Mouse (Mus musculus) mesoderm, embryonic 11.5 days (tissue): ENCODE data around the gene Mef2c.

Source experiments
- DNase-seq: peaks from one replicate; pipeline ENCODE4 v3.0.0-alpha.2; 2012; ENCODE audit warnings: low read depth, low spot score

Gene Mef2c

DNA sequence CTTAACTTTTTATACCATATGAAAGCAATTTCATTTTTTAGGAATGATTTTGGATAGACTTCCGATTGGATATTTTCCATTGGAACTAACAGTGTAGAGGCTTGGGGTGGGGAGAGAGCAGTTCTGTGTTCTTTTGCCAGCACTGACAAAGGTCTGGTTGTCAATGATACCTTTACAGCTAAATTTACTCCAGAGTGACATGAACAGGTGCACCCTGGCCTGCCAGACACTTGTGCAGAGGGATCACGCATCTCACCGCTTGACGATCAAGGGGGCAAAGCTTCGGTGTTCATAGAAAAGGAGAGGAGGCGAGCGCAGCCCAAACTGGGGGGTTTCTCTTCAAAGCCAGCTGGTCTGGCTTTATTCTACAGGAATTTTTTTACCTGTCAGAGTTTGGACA, at the start of gene Mef2c:
Gene Mef2c, plus strand, starts transcription at position 116 of the 400 bp plus-strand sequence.
- DNase-seq = peak; percentile 12

DNA sequence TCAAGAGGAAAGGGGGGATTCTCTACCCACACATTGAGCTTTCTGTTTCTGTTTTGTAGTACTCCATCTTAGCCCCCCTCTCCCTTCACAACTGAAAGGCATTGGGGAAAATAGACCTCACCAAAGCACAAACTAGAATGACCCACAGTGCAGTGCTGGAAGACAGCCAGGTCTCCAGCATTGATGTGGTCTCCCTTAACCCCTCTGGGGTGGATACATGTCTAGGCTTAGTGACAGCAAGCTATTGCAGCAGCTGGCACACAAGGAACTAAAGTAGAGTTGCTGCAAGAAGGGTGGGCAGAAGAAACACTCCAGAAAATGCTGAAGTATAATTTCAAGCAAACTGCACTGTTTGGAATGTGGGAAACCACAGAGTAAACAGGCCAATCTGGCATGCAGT, 45.1 kb upstream of the Mef2c start:
- no peak for DNase-seq

DNA sequence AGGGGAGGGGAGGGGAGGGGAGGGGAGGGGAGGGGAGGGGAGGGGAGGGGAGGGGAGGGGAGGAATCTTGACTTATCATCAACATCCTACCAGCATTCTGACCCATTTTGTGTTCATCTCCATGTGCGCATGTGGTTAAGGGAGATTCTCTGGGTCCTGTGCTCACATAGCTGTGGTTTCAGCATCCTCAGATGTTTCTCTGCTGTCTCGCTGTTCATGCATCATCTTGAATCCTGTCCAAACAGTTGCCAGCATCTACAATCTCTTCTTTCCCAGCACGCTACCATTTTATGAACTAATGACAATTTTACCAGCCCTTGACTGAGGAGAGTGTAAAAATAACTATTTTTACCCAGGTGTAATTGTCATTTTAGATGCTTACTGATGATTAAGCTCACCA, 44.2 kb upstream of the Mef2c start:
- DNase-seq = no peak

DNA sequence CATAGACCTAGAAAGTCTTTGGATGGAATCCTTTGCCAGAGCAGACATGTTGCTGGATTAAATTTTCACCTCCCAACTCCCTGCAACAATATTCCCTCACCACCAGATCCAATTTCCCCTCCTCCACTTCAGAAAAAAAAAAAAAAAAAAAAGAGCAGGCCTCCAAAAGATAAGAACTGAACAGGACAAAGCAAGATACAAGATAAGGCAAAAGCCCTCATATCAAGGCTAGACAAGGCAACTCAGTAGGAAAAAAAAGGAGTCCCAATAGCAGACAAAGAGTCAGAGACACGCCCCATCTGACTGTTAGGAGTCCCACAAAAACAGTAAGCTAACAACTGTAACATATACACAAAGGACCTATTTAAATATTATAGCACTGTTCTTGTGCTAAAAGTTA, 43.2 kb upstream of the Mef2c start:
- no peak for DNase-seq

DNA sequence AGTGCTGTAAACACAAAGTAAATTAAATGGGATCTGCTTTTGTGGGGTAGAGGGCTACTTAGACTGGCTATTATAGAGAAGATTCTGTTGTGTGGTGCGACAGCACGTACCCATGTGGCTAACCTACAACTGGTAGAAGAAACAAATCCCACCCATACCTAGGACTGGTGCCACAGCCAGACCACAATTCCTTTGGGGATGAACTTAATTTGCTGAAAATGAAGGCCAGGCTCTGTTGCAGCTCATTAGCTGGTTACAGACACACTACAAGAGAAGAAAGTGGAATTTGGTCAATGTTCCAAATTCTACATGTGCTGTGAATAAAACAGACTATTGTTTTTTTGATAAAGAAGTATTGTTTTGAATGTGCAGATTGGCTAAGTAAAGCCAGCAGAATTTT, 42.3 kb upstream of the Mef2c start:
- no peak for DNase-seq

DNA sequence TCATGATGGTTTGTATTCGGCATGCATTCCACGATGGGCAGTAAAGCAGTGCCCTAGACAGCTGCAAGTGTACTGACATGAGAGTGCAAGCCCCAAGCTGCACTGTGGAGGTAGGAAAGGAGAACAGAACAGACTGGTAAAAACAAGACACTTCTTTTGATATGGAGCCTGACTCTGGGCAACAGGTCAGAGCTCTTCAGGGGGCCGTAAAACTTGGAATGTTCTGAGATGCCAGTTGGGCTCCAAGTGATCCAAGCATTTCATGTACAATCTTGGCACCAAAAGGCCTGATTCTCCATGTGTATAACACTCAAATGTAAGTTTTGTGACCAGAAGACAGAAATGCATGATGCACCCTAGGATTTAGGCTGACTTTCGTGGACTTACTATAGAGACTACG, 37.1 kb upstream of the Mef2c start:
- no peak for DNase-seq

DNA sequence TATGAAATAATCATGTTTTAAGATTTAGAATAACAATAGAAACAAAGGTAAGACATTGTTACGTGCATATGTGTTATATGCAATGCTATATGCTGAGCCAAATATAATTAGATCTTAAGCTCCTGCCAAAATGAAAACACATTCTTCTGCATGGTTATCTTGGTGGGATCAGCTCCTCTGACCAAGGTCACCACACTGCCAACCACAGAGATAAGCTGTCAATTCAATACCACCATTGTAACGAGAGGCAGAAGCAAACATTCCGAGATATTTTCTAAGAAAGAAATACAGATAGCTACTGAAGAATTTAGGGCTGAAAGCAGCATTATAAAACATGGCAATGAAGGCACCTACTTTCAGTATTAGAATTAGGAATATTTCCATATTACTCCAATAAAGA, 35.0 kb upstream of the Mef2c start:
- DNase-seq = no peak

DNA sequence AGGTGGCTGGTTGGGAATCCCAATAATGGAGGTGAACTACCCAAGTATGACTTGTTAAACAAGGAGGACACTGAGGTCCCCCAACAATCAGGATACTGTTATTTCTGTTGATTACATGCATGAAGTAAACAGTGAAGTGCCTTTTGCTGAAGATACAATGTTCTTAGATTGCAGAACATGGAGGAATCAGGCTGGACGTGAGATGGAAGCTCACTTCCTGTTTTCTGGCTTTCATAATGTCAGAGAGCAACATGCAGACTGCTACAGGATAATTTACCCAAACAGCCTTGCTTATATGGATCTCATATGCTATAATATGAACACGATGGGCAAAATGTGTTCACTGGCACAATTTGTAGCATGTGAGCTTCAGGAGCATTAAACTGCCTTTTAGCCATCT, 30.1 kb upstream of the Mef2c start:
- no peak for DNase-seq

DNA sequence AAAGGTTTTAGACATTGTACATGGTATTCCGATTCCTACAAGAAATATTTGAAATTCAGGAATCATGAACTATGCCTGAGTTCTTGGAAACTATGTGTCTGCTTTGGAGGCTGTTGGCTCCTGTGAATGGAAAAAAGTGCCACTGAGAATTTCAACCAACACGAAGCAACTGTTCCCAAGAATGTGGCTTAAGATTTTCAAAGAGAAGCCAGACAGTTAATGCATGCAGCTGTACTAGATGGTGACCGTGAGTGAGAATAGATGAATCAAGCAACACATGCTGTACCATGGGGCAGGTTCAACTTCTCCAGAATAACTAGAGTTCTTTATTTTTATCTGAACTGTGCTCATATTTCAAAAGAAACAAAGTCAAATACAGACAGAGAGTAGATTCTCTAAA, 23.4 kb upstream of the Mef2c start:
- no peak for DNase-seq

DNA sequence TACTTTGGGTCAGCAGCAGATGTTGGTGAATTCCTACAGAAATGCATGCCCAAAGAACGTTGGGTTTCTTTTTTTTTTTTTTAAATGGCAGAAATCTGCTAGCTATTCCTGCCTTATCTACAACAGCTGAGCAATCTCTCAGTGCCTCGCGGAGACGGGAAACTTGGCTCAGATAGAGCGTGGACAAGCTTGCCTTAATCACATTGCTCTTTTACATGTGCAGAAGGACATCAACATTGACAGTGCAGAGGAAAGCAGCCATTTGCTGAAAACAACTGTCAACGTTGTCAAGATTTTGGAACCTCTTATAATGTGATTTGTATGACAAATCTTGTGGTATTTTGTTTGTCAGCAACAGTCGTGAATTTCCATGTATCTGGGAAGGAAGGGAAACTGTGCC, 22.5 kb upstream of the Mef2c start:
- DNase-seq = no peak

DNA sequence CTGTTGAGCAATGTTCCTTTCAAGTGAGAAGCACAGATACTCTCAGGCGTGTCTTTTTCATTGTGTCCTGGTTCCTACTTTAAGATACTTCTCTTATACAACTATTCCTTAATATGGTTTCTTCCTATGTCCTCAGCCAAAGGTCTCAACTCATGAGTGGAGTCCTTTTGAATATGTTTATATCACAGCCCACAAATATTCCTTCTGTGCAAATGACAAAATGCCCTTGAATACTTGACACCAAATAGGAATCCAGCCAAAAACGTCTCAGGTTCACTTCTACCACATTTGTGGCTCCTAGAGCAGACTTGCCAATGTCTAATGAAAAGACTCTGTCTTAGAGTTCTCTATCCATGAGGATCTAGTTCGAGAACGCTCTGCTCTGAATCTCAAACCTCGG, 21.7 kb upstream of the Mef2c start:
- DNase-seq = no peak

DNA sequence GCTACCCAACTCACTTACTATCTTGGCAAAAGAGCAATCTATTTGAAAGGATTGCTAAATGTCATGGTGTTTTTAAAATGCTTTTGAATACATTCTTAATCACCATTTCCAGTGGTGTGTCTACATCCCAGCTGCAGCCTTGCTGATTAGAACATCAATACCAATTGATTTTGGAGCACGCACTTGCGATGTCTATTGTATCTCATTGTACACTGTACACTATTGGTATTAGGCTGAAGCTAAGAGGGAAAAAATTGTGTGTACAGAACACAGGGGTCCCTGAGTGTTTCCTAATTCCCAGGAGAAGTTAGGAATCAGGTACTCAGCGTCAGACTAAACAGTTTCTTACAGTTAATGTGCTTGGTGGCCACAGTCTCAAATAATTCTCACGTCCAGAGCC, 19.6 kb upstream of the Mef2c start:
- DNase-seq = no peak

DNA sequence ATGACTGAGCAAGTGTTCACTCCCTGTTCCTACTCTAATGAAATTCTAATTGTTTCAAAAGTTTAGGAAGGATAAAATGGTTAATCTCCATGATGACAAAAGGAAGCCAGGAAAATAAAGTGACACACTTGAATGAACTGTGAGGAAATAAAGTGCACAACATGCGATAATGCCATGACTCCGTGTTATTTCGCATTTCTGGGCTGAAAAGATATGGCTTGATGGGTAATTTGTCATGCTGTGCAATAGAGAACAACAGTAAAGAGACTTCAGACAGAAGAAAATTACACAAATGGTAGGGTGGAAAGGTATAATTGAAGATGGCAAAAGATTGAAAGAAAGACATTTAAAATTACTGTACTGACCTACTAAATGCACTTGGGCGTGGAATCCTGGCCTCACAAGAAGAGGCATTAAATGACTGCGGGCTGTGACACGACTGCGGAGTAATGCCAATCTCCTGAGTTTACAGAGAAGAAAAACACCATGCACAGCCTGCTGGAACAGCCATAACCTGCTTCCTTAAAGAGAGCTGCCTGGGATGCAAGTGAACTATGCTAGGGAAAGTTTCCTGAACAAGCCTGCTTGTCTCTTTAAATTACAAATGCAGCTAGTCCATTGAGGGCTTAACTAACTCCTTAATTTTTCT, 19.0 kb upstream of the Mef2c start:
- no peak for DNase-seq

DNA sequence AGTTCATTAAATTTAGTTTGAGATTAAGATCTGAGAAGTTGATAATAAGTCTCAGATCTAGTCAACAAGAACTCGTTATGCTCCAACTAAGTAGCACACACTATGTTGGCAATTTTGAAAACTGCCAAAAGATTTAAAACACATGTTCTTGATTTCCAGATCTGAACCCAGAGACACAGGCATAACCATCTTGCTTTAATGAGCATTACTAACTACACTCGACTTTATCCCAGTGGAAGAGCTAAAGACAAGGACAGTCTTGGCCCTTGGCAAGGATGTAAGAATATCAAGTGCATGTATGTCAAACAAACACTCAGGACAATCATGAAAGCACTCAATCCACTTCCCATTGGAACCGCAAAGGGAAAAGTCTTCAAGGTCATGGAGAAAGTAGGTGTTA, 11.8 kb upstream of the Mef2c start:
- no peak for DNase-seq

DNA sequence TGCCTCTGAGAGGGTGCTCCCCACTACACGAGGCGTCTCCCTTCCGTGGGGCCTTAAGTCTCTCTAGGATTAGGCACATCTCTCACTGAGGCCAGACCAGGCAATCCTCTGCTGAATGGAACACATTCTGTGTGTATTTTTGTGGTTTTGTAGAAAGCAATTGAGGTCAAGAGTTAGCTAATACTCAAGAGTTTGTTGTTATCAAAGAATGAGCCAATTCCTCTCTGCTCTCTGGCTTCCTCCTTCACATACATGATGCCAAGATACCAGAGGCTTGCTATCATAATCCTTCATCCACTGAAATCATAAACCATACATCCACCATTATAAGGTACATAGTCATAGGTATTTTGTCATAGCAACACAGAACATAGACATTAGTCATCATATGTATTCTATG, 6.1 kb upstream of the Mef2c start:
- DNase-seq = no peak

DNA sequence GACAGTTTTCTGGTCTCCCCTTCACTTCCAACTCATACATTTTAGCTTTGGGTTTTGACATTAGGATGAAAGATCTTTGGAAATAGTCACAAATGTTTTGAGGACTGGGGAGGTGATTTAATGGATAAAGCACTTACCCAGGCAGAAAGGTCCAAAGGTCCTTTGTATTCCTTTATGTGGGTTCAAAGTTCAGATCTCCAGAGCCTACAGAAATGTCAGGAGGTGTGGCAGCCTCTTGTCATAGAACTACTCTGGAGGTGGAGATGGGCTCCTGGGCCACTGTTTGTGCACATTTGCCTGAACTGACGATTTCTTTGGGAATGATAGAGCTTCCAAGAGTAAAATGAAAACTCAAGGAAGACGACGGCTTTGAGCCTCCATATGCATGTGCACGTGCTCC, 4.3 kb upstream of the Mef2c start:
- no peak for DNase-seq

DNA sequence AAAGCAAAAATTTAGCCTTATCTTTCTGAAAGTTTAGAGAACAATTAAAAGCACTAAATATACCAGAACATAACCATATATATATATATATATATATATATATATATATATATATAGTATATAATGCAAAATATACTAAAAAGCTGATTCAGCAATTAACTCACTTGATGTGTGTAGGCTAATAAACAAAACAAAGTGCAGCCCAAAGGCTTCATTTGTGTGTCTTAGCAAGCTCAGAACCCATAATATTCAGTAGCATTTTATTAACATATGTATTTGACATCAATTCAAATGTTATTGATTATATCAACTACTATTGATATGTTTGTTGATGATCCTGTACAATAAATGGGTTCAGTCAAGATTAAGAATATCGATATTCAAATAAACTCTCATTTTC, 3.9 kb downstream of the Mef2c start:
- no peak for DNase-seq

DNA sequence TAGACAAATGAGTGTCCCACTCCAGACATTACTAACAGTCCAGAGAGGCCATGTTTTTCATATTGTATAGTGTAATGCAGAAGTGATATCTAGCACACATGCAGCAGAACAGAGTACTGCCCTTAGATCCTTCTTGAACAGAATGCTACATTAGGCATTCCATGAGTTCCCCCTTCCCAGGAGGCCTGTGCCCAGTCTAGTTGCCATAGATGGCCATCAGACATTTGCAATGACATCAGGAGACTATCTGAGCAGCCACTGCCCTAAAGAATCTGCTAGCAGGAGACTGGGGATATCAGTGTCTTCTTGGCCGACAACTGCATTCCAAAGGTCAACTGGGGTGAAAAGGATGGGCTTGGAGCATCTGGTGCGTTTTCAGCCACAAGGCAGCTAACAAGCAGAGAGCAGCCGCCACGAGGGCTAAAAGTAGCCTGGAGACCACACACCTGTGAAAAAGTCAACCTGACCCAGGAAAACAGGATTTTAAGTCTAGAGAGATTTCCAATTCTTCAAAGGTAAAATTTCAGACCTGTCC, 11.2 kb downstream of the Mef2c start:
- DNase-seq = no peak

DNA sequence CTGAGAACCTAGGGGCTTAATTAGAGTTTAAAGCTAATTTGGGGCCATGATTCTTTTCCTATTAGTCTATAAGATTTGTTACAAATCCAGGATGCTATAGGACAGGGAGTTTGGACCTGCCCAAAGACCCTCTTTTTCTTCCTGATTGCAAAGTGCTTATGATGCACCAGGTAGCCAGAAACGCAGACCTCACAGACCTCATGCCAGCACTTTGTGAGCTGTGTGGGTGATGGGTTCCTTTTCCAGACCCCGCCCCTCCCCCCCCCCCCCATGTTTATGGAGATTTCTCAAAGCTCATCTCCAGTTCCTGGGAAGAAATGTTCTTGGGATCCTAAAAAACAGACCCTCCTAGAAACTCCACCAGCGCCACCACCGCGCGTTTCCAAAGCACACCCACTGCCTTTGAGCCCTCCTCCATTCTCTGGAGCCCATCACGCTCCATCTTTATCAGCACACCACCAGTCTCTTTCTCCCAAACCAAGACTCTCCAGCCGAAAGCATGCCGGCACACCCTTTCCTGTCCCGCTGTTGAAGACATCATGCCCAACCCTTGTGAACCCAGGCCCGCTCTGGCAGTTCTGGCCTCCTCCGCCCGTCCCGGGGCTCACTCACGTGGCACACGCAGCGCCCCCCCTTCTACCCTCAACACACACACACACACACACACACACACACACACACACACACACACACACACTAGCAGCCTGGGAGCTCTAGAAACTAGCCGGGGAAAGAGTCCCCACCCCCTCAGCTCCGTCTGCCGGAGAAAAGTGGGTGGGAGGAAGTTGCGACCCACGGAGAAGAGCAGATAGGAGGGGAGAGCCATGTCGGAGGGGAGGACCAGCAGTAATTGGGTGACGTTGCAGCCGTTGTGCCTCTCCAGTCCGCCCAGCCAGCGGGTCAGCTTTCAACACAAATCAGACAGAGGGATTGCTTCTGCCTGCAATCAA, 14.1 kb downstream of the Mef2c start:
- DNase-seq = peak; percentile 90

DNA sequence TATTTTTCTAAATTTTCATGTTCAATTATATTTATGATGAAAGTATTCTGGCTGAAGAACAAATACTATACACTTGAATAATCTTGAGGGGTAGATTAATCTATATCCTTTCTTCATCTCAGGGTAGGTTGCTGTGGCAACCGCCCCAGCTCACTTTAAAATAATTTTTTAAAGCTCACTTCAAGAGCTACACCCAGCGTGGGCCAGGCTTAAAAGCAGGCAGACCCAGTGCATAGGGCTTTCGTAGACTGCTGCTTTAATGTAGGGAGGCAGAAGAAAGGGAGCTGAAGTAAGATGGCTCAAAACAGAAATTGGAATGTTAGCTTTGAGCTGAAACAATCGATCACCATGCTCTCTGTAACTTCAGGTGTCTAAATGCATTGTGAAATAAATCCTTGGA, 17.0 kb downstream of the Mef2c start:
- DNase-seq = no peak

DNA sequence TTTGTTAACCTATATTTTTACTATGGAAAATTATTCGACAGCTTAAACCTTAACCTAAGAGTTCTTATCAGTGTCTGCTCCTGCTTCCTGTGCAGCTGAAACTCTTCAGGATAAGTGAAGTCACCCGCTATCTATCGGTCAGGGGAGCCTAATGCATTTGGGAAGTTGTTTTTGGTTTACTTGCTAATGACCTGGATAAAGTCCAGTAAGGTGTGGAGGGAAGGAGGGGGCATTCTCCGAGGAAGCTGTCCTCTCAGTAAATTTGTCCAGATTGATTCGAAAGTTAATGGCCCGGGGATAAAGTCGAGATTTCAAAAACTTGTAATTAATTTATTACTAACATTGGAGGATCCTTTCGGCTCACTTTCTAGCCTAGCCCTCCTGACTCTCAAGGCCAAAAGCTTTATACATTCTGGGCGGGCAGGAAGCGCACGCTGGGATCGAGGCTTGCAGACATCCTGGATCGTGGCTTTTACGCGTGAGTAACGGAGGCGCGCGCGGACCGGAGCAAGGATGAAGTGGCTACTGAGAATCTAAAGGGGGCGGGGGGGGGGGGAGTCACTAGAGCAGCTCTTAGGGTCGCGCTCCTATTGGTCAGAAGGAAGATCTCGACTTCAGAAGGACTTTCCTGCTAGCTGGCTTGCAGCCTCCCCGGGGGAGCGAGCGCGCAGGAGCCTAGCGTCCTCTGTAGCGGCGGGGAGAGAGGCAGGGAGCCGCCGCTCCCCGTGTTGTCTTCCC, 19.6 kb downstream of the Mef2c start:
- peak; percentile 73 for DNase-seq
